Mouse (Mus musculus) neural tube, embryonic 12.5 days (tissue): ENCODE measurements around the gene Fblim1. TPM values are rescaled to one million over a fixed set of nuclear protein-coding genes. Genes with fewer than 3 reads are reported as not detected.

ENCODE experiments used
- ATAC-seq: fragments of 200-750 bp; cut with Nextera tagmentation; 2 replicates; pipeline ENCODE4 v1.8.0; 2017; ENCODE audit warnings: low read depth, mild to moderate bottlenecking, moderate TSS enrichment, moderate library complexity; ENCODE audit not compliant: low FRiP score
- H3K27ac ChIP-seq: fragments of 300-500 bp; sonication (generic); 2 replicates; pipeline ENCODE4 v1.5.1; 2016
- H3K27me3 ChIP-seq: fragments of 300-500 bp; sonication (generic); replicated peaks from 2 replicates; pipeline ENCODE4 v1.6.1; 2016; ENCODE audit warnings: mild to moderate bottlenecking
- H3K36me3 ChIP-seq: fragments of 300-500 bp; sonication (generic); 2 replicates; pipeline ENCODE4 v1.6.1; 2016; ENCODE audit warnings: mild to moderate bottlenecking
- H3K4me1 ChIP-seq: fragments of 300-500 bp; sonication (generic); 2 replicates; pipeline ENCODE4 v1.6.1; 2016
- H3K4me2 ChIP-seq: fragments of 300-500 bp; sonication (generic); replicated peaks from 2 replicates; pipeline ENCODE4 v1.6.1; 2016; ENCODE audit warnings: mild to moderate bottlenecking
- H3K4me3 ChIP-seq: fragments of 300-500 bp; sonication (generic); 2 replicates; pipeline ENCODE4 v1.5.1; 2016
- H3K9ac ChIP-seq: fragments of 300-500 bp; sonication (generic); 2 replicates; pipeline ENCODE4 v1.6.1; 2016; ENCODE audit warnings: mild to moderate bottlenecking
- H3K9me3 ChIP-seq: fragments of 300-500 bp; sonication (generic); 2 replicates; pipeline ENCODE4 v1.6.1; 2016; ENCODE audit warnings: mild to moderate bottlenecking
- WGBS: fragments of 180-500 bp; shearing (Covaris S2); methylation state at CpG from one replicate; pipeline ENCODE4 v1.1.7; 2016; 5-methylcytosine and 5-hydroxymethylcytosine counted together
- polyA plus RNA-seq: library from polyadenylated mRNA; unstranded; fragments of >200 nt; fragmentation: Nextera tagmentation; extraction: Ambion mirVana; gene quantifications from 2 replicates; pipeline ENCODE4 v1.2.1, GENCODE M21; 2016

Fblim1 gene
- polyA plus RNA-seq, 1 experiment from 2014 or later = 37.0 TPM

- H3K36me3 ChIP-seq = 0 out of 2 replicates have a peak, but pooled peaks cover 4% of the 10 kb centered on the region
- H3K27ac ChIP-seq = no peak overlapping the region
- no peaks in the 10 kb centered on the region for H3K9me3 ChIP-seq
- no peak overlapping the region for H3K4me3 ChIP-seq
- no peak overlapping the region for H3K4me2 ChIP-seq
- peaks cover 7% of the 10 kb centered on the region for H3K27me3 ChIP-seq
- no peak overlapping the region for H3K9ac ChIP-seq
- 93% methylated on average over 11 of the region's 11 CpGs for WGBS
- no peak for ATAC-seq
- H3K4me1 ChIP-seq = peaks cover 21% of the 10 kb centered on the region
These were observed 10.8 kb downstream of the Fblim1 start for GRCm38 (mm10) chr4:141595138-141595537.

GRCm38 (mm10) chr4:141591547-141591946, 14.3 kb downstream of the Fblim1 start:
- H3K27ac ChIP-seq = no peak overlapping the region
- 34% methylated on average over 3 of the region's 3 CpGs for WGBS
- no peak for ATAC-seq
- no peak overlapping the region for H3K9ac ChIP-seq
- H3K27me3 ChIP-seq = no peaks in the 10 kb centered on the region
- H3K4me3 ChIP-seq = no peak overlapping the region
- peaks cover 9% of the 10 kb centered on the region; the same call in 1 of the 2 replicates for H3K36me3 ChIP-seq
- no peaks in the 10 kb centered on the region for H3K9me3 ChIP-seq
- no peak overlapping the region for H3K4me2 ChIP-seq
- no peaks in the 10 kb centered on the region for H3K4me1 ChIP-seq

- no peak for ATAC-seq
- WGBS = 92% methylated on average over 8 of the region's 8 CpGs
These were observed 22.0 kb downstream of the Fblim1 start for GRCm38 (mm10) chr4:141583919-141584318.

GRCm38 (mm10) chr4:141581051-141581450, 24.8 kb downstream of the Fblim1 start:
- no peak for ATAC-seq
- Histone ChIP-seq H3K36me3 (peaks cover 14% of the 10 kb centered on the region), H3K27ac (no peak overlapping the region), H3K9me3 (no peaks in the 10 kb centered on the region), H3K27me3 (no peaks in the 10 kb centered on the region), H3K4me1 (no peaks in the 10 kb centered on the region), H3K9ac (no peak overlapping the region), H3K4me2 (no peak overlapping the region), H3K4me3 (no peak overlapping the region)
- 85% methylated on average over 13 of the region's 13 CpGs for WGBS

More at GRCm38 (mm10) chr4:141583919-141584318, 22.0 kb downstream of the Fblim1 start:
- Histone ChIP-seq H3K27ac (no peak overlapping the region), H3K4me3 (no peak overlapping the region), H3K4me2 (no peak overlapping the region), H3K4me1 (no peaks in the 10 kb centered on the region), H3K9me3 (no peaks in the 10 kb centered on the region), H3K36me3 (peaks cover 10% of the 10 kb centered on the region), H3K27me3 (no peaks in the 10 kb centered on the region), H3K9ac (no peak overlapping the region)

- H3K36me3 ChIP-seq = peaks cover 9% of the 10 kb centered on the region; the same call in 1 of the 2 replicates
- no peaks in the 10 kb centered on the region for H3K9me3 ChIP-seq
- no peak for ATAC-seq
- H3K4me2 ChIP-seq = no peak overlapping the region
- WGBS = 85% methylated on average over 3 of the region's 3 CpGs
- no peak overlapping the region for H3K4me3 ChIP-seq
- H3K27ac ChIP-seq = no peak overlapping the region
- H3K4me1 ChIP-seq = no peaks in the 10 kb centered on the region
- no peaks in the 10 kb centered on the region for H3K27me3 ChIP-seq
- H3K9ac ChIP-seq = no peak overlapping the region
These were observed 27.1 kb downstream of the Fblim1 start for GRCm38 (mm10) chr4:141578833-141579232.

- 96% methylated on average over 7 of the region's 7 CpGs for WGBS
- Histone ChIP-seq H3K9ac (no peak overlapping the region), H3K4me1 (no peaks in the 10 kb centered on the region), H3K4me2 (no peak overlapping the region), H3K9me3 (no peaks in the 10 kb centered on the region), H3K4me3 (no peak overlapping the region), H3K27ac (no peak overlapping the region), H3K36me3 (peaks cover 9% of the 10 kb centered on the region; the same call in 1 of the 2 replicates), H3K27me3 (no peaks in the 10 kb centered on the region)
- no peak for ATAC-seq
These were observed 29.0 kb downstream of the Fblim1 start for GRCm38 (mm10) chr4:141576877-141577276.

GRCm38 (mm10) chr4:141576404-141576803, 29.5 kb downstream of the Fblim1 start:
- H3K9ac ChIP-seq = no peak overlapping the region
- H3K36me3 ChIP-seq = peaks cover 9% of the 10 kb centered on the region; the same call in 1 of the 2 replicates
- 89% methylated on average over 11 of the region's 11 CpGs for WGBS
- H3K27ac ChIP-seq = no peak overlapping the region
- H3K4me1 ChIP-seq = no peaks in the 10 kb centered on the region
- H3K4me2 ChIP-seq = no peak overlapping the region
- ATAC-seq = no peak
- no peaks in the 10 kb centered on the region for H3K27me3 ChIP-seq
- H3K9me3 ChIP-seq = no peaks in the 10 kb centered on the region
- H3K4me3 ChIP-seq = no peak overlapping the region

- WGBS = 47% methylated on average over 27 of the region's 27 CpGs
- peak; percentile 50; the same call in 1 of the 2 replicates for ATAC-seq
- no peak overlapping the region for H3K4me2 ChIP-seq
- H3K9me3 ChIP-seq = no peaks in the 10 kb centered on the region
- no peak overlapping the region for H3K4me3 ChIP-seq
- peaks cover 9% of the 10 kb centered on the region; the same call in 1 of the 2 replicates for H3K36me3 ChIP-seq
- no peaks in the 10 kb centered on the region for H3K27me3 ChIP-seq
- H3K4me1 ChIP-seq = no peaks in the 10 kb centered on the region
- H3K9ac ChIP-seq = no peak overlapping the region
- no peak overlapping the region for H3K27ac ChIP-seq
These were observed 30.9 kb downstream of the Fblim1 start for GRCm38 (mm10) chr4:141574789-141575702.

- Histone ChIP-seq H3K9ac (no peak overlapping the region), H3K4me1 (no peaks in the 10 kb centered on the region), H3K36me3 (peaks cover 5% of the 10 kb centered on the region; the same call in 1 of the 2 replicates), H3K4me2 (no peak overlapping the region), H3K27me3 (no peaks in the 10 kb centered on the region), H3K9me3 (no peaks in the 10 kb centered on the region), H3K27ac (no peak overlapping the region), H3K4me3 (no peak overlapping the region)
- no peak for ATAC-seq
- WGBS = 82% methylated on average over 6 of the region's 6 CpGs
These were observed 32.4 kb downstream of the Fblim1 start for GRCm38 (mm10) chr4:141573359-141573966.

- Histone ChIP-seq H3K9me3 (no peaks in the 10 kb centered on the region), H3K4me3 (no peak overlapping the region), H3K27ac (no peak overlapping the region), H3K4me2 (no peak overlapping the region), H3K27me3 (no peaks in the 10 kb centered on the region), H3K36me3 (peaks cover 5% of the 10 kb centered on the region; the same call in 1 of the 2 replicates), H3K4me1 (no peaks in the 10 kb centered on the region), H3K9ac (no peak overlapping the region)
- 86% methylated on average over 7 of the region's 7 CpGs for WGBS
- no peak for ATAC-seq
These were observed 33.1 kb downstream of the Fblim1 start for GRCm38 (mm10) chr4:141572668-141573358.

GRCm38 (mm10) chr4:141571934-141572333, 34.0 kb downstream of the Fblim1 start:
- ATAC-seq = no peak
- Histone ChIP-seq H3K9ac (no peak overlapping the region), H3K4me3 (no peak overlapping the region), H3K27ac (no peak overlapping the region), H3K4me1 (no peaks in the 10 kb centered on the region), H3K36me3 (no peaks in the 10 kb centered on the region), H3K27me3 (no peaks in the 10 kb centered on the region), H3K4me2 (no peak overlapping the region), H3K9me3 (no peaks in the 10 kb centered on the region)
- WGBS = 75% methylated on average over 10 of the region's 10 CpGs

GRCm38 (mm10) chr4:141571337-141571739, 34.6 kb downstream of the Fblim1 start:
- Histone ChIP-seq H3K36me3 (no peaks in the 10 kb centered on the region), H3K4me1 (no peaks in the 10 kb centered on the region), H3K27me3 (no peaks in the 10 kb centered on the region), H3K27ac (no peak overlapping the region), H3K4me3 (no peak overlapping the region), H3K9me3 (no peaks in the 10 kb centered on the region), H3K4me2 (no peak overlapping the region), H3K9ac (no peak overlapping the region)
- no peak for ATAC-seq
- 69% methylated on average over 6 of the region's 6 CpGs for WGBS
